Mouse (Mus musculus) frontal cortex, adult 2 months (tissue): ENCODE data around the gene Gm4907. TPM values are rescaled to one million over a fixed set of nuclear protein-coding genes. Genes with fewer than 3 reads are reported as not detected.
"Not testable (repeated sequence)": the region's sequence is repeated elsewhere in the genome, so short reads cannot be mapped to it uniquely, and the experiment has no call there.

Experiments
- DNase-seq, 2 experiments: peaks; one replicate each; pipeline ENCODE4 v3.0.0; 2022; ENCODE audit warnings: low spot score in 1 of 2; ENCODE audit errors: extremely low spot score in 1 of 2
- polyA plus RNA-seq: library from polyadenylated mRNA; depleted of rRNA; stranded (reverse); fragments of >200 nt; gene quantifications from 2 replicates; pipeline ENCODE4 v1.2.3, GENCODE M21; 2012; rRNA removed

The Gm4907 gene
- polyA plus RNA-seq, result not detected in 2 replicates

DNA sequence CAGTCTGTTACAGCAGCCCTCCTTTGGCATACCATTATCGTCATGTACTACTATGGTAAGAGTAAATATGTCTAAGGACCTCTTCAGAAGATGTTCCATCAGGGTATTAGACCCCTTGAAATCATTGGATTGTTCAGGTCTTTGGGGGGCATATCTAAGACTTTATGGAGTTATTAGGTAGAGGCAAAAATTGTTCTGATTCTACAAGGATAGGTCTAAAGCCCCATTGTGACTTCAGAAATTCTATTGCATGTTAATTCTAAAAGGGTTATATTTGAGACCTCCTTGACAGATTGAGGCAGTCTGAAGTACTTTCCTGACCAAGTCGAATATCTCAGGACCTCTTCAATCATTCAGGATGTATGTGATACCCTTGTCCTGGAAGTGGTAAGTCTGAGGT, at the start of gene Gm4907:
Gm4907 (plus strand) TSS at position 301 of the 400 bp plus-strand sequence.
- DNase-seq, result not testable (repeated sequence)

DNA sequence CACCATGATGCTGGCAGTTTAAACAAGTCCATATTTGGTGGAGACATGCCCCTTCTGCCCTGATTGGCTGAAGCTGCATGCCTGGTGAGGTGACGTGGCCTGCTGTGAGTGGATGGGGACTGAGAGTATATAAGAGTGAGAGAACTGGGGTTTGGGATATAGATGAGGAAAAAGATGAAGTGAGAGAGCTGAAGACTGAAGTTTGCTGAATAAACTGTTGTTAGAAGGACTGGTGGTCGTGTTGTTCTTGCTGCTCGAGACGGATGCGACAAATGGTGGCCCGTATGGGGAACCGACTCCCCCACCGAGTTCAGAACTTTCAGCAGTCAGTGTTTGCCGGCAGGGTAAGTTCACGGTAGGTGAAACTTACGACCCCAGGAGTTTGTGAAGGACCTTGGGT, 48.6 kb upstream of the Gm4907 start:
- not testable (repeated sequence) for DNase-seq

DNA sequence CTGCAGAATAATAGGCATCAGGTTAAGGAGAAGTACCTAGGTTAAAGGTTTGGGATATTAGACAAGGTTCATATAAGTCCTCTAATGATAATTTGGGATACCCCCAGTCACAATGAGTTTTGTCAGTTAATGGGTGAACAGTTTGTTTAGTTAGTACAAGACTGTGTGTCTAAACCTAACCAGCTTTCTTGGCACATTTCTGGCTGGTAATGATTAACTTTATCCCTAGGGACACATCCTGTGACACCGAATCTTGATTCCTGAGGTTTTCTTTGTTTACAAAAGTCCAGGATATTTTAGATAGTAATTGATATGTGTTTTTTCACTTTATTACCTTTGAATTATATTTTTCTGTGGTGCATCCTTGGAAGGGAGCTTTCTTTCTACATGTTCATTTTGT, 41.4 kb upstream of the Gm4907 start:
- no peak for DNase-seq

DNA sequence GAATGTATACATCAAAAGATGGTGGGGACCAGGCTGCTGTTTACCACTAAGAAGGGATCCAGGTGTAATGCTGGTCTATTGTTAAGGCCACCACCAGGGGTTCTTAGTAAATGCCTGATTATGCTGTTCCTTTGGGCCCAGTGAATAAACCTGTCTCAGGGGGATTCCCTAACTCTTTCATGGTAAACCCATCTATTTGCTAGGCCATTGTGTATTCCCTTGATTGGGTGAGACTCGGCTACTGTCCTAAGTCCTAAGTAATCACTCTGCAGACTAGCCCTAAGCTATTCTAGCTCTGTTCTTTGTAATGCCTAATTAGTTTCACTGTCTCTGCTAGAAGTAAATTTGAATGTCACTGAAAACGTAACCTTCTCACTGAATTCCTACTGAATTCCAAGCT, 71.8 kb downstream of the Gm4907 start:
- no peak for DNase-seq

Other genes starting within 250 kb of the Gm4907 start
- 8.5 and 10.1 TPM in 2 replicates for gene Wdr44, start 189.5 kb upstream of the Gm4907 start, polyA plus RNA-seq
- gene Gm4985, start 76.4 kb downstream of the Gm4907 start, polyA plus RNA-seq, result not detected in 2 replicates